Mouse (Mus musculus) fat pad, adult 2 months (tissue): Measurements from ENCODE around the gene Porcn.

Experiments
- DNase-seq: peaks from one replicate; pipeline ENCODE4 v3.0.0-alpha.2; 2011; ENCODE audit warnings: low read depth, low spot score; ENCODE audit errors: extremely low read depth

The Porcn gene

GRCm38 (mm10) chrX:8206694-8207197, 421 bp upstream of the Porcn start:
- no peak for DNase-seq

DNA sequence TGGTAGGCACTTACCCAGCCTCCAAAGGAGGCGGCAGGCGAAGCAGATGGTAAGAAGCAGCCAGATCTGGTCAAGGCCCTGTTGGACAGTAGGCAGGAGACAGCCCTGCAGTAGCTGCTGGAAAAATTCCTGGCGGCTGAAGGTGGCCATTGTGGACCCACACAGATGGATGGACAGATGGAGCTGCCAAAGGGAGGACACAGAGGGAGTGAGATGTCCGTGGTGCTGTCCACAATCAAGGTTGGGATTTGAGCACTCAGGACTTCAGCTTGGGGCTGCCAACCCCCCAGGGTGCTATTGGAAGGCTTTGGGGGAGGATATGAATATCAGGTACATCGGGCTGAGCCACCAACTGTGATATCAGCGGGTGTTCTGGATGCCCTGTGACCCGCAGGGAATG, 774 bp downstream of the Porcn start:
- no peak for DNase-seq

DNA sequence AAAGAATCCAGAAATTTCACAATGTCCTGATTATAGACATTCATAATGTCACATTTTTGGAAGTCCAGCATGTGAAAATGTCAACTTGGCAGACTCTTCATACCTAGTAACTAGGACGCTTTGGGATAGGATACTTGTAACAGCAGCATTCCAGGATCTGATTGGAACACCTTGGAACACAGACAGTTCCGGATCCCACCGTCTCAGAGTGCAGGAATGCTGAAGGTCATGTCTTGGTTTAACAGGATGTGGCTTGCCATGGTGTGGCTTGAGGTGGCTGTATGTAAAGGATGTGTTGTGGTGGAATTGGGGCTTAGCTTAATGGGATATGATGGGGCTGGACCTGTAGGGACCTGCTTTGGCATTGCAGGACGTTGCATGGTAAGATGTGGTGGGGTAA, 1.2 kb downstream of the Porcn start:
- DNase-seq, result no peak

DNA sequence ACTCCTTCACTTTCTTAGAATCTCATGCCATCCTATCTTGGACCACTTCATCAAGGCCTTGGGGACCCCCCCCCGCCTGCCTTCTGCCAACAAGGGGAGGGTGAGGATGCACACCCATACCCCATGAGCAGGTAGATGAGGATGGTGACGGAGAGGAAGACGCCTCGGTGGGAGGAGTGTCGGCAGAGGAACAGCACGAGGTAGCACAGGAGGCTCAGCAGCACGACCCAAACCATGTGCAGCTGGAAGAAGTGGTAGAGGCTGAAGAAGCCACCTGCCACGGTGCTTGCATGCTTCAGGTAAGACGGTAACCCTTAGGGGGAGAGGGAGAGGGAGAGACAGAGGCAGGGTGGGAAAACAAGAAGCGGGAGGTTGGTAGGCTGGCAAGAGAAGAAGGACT, 2.2 kb downstream of the Porcn start:
- DNase-seq, result no peak

- no peak for DNase-seq
Observed at GRCm38 (mm10) chrX:8203105-8203504, 3.2 kb downstream of the Porcn start.

DNA sequence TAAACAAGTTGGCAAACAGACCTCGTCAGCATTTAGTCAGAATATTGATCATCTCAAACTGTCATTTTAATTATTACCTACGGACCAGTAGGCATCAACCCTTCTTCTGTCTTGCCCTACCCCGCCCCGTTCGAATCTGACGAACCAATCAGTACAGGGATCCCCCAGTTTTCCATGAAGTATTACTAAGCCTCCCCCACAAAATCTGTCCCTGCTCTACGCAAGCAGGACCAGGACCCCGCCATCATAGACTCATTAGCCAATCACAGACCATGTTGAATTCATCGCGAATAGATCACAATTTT, 13.0 kb downstream of the Porcn start, which contains the start of gene Ebp:
Gene Ebp (minus strand): TSS at position 94 of the 305 bp plus-strand sequence.
- DNase-seq, result no peak

GRCm38 (mm10) chrX:8192640-8193418, 13.5 kb downstream of the Porcn start:
- no peak for DNase-seq

DNA sequence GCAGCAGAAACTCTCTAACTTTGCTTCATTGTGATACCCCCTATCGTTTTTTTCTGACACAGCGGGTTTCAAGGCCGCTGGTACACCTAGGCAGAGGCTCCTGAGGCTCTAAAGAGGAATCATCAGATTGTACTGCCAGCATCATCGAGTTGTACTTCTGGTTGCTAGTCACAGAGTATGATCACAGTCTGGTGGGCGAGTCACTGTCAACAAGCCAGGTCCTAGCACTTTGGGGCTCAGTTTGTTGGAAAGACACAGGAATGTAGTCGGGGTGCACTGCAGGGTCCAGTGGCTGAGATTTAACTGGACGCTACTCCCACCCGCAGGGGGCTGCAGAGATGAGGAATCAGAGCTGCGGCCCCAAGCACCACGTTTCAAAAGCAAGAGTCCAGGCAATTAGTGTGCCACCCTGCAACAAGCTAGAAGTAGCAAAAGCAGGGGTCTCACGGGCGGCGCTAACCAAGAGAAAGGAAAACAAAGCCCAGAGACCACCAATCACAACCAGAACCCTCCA, 14.1 kb downstream of the Porcn start:
- DNase-seq, result no peak

- no peak for DNase-seq
Observed at GRCm38 (mm10) chrX:8182871-8183540, 23.3 kb downstream of the Porcn start.

DNA sequence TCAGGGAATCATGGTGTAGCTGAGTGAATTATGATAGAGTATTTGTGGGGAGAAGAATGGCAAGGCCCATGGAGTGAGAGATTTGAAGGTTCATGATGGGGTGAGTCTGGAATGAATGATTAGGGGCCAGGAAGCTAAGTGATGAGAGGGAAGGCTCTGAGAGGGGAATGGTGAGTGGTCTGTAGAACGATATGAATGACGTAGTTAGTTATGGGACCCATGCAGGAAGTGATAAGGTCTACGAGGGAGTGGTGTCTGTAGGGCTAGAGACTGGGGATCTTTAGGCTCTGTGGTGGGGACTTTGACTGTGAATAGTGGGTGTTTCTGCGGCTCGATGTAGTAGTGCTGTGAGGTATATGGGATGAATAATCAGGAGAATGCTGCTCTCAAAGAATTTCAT, 26.7 kb downstream of the Porcn start:
- DNase-seq, result no peak

- no peak for DNase-seq
Observed at GRCm38 (mm10) chrX:8178871-8179270, 27.5 kb downstream of the Porcn start.

DNA sequence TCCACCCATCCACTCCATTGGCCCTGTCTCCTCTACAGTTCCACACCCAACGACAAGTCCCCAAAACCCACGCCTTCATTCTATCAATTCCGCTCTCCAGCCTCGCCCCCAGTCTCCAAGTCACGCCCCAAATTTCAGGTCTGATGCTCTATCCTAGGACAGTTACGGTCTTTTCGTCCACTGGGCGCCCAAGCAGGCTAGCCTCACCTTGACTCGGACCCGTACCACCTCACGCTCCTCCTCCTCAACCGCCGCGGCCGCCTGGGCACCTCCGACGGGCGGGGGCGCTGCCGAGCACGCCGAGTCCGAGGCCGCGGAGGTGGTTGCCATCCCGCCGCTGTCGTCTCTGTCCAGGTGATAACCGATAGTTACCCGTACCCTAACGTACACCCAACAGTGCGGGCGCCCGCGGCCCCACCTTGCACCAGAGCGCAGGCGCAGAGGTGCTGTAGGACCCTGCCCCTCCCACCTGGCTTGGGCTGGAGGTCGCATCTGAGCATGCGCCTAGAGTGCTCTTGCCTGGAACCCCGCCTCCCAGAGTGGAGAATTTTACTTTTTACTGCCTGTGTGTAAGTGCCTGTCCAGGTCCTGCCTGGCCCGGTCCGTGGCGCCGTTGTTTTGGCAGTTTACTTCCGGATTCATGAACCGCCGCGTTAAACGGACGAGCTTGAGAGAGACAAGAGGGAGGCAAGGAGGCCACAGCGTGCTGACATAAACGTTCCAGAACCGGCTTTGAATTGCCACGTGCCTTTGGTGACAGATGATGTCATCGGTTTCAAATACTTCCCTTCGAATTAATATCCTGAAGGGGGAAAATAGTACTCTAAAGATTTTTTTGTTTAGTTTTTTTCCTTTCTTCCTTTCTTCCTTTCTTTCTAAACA, 30.6 kb downstream of the Porcn start, which contains the start of gene Tbc1d25:
Gene Tbc1d25 (minus strand): TSS at position 678 of the 882 bp plus-strand sequence.
- peak; percentile 19 for DNase-seq

GRCm38 (mm10) chrX:8175169-8175503, 31.2 kb downstream of the Porcn start:
- no peak for DNase-seq

DNA sequence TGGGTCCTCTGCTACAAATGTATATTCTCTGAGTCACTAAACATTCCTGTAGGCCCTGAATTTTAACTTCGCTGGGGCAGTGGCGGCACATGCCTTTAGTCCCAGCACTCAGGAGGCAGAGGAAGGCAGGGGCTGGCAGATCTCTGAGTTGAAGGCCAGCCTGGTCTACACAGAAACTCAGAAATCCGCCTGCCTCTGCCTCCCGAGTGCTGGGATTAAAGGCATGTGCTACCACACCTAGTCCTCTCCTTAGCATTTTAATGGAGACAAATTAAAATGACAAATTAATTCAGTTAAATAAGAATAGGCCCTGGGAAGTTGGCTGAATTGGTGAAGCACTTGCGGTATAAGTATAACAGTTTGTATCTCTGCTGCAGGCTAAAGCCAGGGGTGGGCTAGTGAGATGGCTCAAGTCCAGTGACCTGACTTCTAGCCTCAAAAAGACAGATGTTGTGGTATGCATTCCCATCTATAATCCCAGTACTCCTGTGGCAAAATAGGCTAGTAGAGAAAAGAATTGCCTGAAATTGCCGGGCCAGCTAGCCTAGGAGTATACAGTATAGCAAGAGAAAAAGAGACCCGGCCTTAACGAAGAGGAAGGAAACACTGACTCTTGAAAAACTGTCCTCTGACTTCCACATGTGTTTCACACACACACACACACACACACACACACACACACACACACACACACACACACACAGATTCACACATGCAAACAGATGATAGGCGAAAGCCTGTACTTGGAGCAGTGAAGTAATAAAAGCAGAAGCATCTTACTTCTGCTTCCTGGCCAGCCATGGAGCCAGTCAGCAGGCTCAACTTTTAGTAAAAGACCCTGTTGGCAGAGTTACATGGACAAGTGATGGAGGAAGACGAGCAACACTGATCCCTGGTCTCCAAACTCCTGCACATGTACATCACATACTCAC, 38.3 kb downstream of the Porcn start:
- no peak for DNase-seq

DNA sequence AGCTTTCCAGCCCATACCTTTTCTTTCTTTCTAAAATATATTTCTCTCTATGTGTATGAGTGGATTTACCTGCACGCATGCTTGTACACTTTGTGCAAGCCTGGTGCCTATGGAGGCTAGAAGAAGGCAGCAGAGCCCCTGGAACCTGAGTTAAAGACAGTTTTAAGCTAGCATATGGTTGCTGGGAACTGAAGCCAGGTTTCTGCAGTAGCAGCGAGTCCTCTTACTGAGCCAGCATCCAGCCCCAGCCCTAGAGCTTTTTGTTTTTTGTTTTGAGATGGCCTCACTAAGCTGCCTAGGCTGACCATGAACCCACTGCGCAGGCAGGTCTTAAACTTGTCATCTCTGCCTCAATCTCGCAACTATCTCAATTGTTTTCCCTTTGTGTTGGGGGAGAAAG, 41.9 kb downstream of the Porcn start:
- DNase-seq, result no peak

- DNase-seq, result no peak
Observed at GRCm38 (mm10) chrX:8163076-8163475, 43.2 kb downstream of the Porcn start.

GRCm38 (mm10) chrX:8145153-8145991, 61.0 kb downstream of the Porcn start, which contains the start of gene Rbm3:
Gene Rbm3 (minus strand): TSS chrX:8145880.
- DNase-seq, result no peak
